Mouse (Mus musculus): ENCODE measurements around the gene Cct6b.

DNA sequence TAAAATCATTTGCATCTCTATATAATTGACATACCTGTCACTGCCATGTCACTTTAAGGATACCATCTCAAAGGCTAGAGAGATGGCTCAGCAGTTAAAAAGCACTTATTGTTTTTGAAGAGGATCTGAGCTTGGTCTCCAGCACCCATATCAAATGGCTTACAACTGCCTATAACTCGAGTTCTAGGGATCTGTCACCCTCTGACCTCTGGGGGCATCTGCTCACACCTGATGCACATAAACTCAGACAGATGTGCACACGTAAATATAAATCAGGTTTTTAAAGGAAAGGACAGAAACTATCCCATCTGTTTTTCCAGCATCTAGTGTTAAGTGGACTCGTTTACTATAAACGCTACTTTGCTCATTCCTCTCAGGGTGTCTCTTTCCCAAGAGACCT is 860 bp downstream of the Cct6b start:
- TF ChIP-seq CTCF (IDR thresholded peaks at IDR 0.05; ENCODE audit: low read depth) = no peak
- TF ChIP-seq EP300 (IDR thresholded peaks at IDR 0.05; ENCODE audit: low read depth) = no peak

Data from liver, postnatal 0 days (tissue).